Mouse (Mus musculus): ENCODE measurements around the gene Gpr183.

Gpr183 gene

GRCm38 (mm10) chr14:121931594-121931993, 33.4 kb downstream of the Gpr183 start:
- DNase-seq (ENCODE audit: low spot score) = no peak

- peak; percentile 73 for DNase-seq (ENCODE audit: low spot score)
Observed at GRCm38 (mm10) chr14:121930731-121931383, 34.1 kb downstream of the Gpr183 start.

GRCm38 (mm10) chr14:121929243-121929951, 35.6 kb downstream of the Gpr183 start:
- peak; percentile 81 for DNase-seq (ENCODE audit: low spot score)

GRCm38 (mm10) chr14:121928375-121929137, 36.4 kb downstream of the Gpr183 start:
- peak; percentile 72 for DNase-seq (ENCODE audit: low spot score)

- no peak for DNase-seq (ENCODE audit: low spot score)
Observed at GRCm38 (mm10) chr14:121927451-121927850, 37.5 kb downstream of the Gpr183 start.

GRCm38 (mm10) chr14:121926901-121927300, 38.1 kb downstream of the Gpr183 start:
- DNase-seq (ENCODE audit: low spot score) = no peak

GRCm38 (mm10) chr14:121924876-121925275, 40.1 kb downstream of the Gpr183 start:
- DNase-seq (ENCODE audit: low spot score) = no peak

- DNase-seq (ENCODE audit: low spot score) = no peak
Observed at GRCm38 (mm10) chr14:121922731-121923130, 42.3 kb downstream of the Gpr183 start.

- DNase-seq (ENCODE audit: low spot score) = no peak
Observed at GRCm38 (mm10) chr14:121922016-121922415, 43.0 kb downstream of the Gpr183 start.

- DNase-seq (ENCODE audit: low spot score) = no peak
Observed at GRCm38 (mm10) chr14:121920511-121921124, 44.4 kb downstream of the Gpr183 start.

GRCm38 (mm10) chr14:121919752-121920151, 45.2 kb downstream of the Gpr183 start:
- DNase-seq (ENCODE audit: low spot score) = peak; percentile 69

- DNase-seq (ENCODE audit: low spot score) = no peak
Observed at GRCm38 (mm10) chr14:121918266-121918665, 46.7 kb downstream of the Gpr183 start.

- peak; percentile 51 for DNase-seq (ENCODE audit: low spot score)
Observed at GRCm38 (mm10) chr14:121916311-121917094, 48.5 kb downstream of the Gpr183 start.

GRCm38 (mm10) chr14:121915621-121916020, 49.4 kb downstream of the Gpr183 start, which contains the start of gene Gpr18:
TSS of gene Gpr18 (minus strand) at chr14:121915781.
- DNase-seq (ENCODE audit: low spot score) = peak; percentile 92

- no peak for DNase-seq (ENCODE audit: low spot score)
Observed at GRCm38 (mm10) chr14:121915143-121915542, 49.9 kb downstream of the Gpr183 start.

- peak; percentile 46 for DNase-seq (ENCODE audit: low spot score)
Observed at GRCm38 (mm10) chr14:121912501-121912900, 52.5 kb downstream of the Gpr183 start.

- DNase-seq (ENCODE audit: low spot score) = no peak
Observed at GRCm38 (mm10) chr14:121909868-121910267, 55.1 kb downstream of the Gpr183 start.

GRCm38 (mm10) chr14:121906992-121907681, 57.9 kb downstream of the Gpr183 start:
- no peak for DNase-seq (ENCODE audit: low spot score)

GRCm38 (mm10) chr14:121906341-121906991, 58.5 kb downstream of the Gpr183 start:
- no peak for DNase-seq (ENCODE audit: low spot score)

- no peak for DNase-seq (ENCODE audit: low spot score)
Observed at GRCm38 (mm10) chr14:121904754-121905153, 60.2 kb downstream of the Gpr183 start.

Measured in T-cell, adult 2 months (primary cell).